Mouse (Mus musculus) megakaryocyte, embryonic 14.5 days (primary cell): Measurements from ENCODE around the gene Cnnm1. TPM values are rescaled to one million over a fixed set of nuclear protein-coding genes. Genes with fewer than 3 reads are reported as not detected.
A peak's percentile ranks its signal among the peaks of the same experiment; 100 is the strongest.

ENCODE experiments used
- H3K27me3 ChIP-seq: replicated peaks from 2 replicates; pipeline ENCODE3; 2012; ENCODE audit warnings: inconsistent platforms
- H3K36me3 ChIP-seq: replicated peaks from 2 replicates; pipeline ENCODE3; 2012; ENCODE audit warnings: low read length, inconsistent platforms, mixed read lengths
- H3K4me1 ChIP-seq: 2 replicates; pipeline ENCODE4 v1.6.1; 2012; ENCODE audit warnings: inconsistent platforms
- H3K4me3 ChIP-seq: replicated peaks from 2 replicates; pipeline ENCODE3; 2012; ENCODE audit warnings: moderate library complexity, mild to moderate bottlenecking, inconsistent platforms
- H3K9me3 ChIP-seq: 2 replicates; pipeline ENCODE4 v1.6.1; 2012; ENCODE audit warnings: inconsistent platforms
- FLI1 ChIP-seq: IDR thresholded peaks from 2 replicates; pipeline ENCODE4 v1.6.1; 2012; ENCODE audit warnings: low read length, inconsistent platforms, mixed read lengths
- GATA1 ChIP-seq: IDR thresholded peaks from 3 replicates; pipeline ENCODE4 v1.6.1; 2012; ENCODE audit warnings: mixed read lengths, low read length, inconsistent platforms, borderline replicate concordance
- polyA plus RNA-seq: library from polyadenylated mRNA; stranded (reverse); fragments of >175 nt; gene quantifications from 2 replicates; pipeline ENCODE4 v1.2.3, GENCODE M21; 2012; ENCODE audit warnings: low replicate concordance; ENCODE audit not compliant: insufficient read depth

The Cnnm1 gene
- not detected in 2 replicates for polyA plus RNA-seq

DNA sequence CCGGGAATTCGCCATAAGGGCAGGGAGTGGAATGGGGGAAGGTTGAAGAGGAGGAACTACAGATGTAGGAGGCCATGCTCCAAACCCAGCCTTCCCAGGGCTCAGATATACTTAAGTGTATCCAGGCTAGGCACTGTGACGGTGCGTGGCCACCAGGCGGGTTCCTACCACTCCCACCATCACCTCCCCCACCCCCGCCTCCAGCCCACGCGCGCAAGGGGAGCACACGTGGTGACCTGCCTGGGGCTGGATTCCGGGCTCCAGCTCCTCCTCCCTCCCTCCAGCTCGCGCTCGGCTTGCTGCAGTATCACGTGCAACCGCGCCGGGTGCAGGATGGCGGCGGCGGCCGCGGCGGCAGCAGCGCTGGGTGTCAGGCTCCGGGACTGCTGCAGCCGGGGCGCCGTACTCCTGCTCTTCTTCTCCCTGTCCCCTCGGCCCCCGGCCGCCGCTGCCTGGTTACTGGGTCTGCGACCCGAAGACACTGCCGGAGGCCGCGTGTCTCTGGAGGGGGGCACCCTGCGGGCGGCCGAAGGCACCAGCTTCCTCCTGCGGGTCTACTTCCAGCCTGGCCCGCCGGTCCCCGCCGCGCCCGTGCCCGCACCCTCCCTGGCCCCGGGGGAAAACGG is at the start of gene Cnnm1:
Gene Cnnm1, plus strand, starts transcription at position 325 of the 626 bp plus-strand sequence.
- Histone ChIP-seq H3K4me1 (peaks cover 16% of the 10 kb centered on the region), H3K9me3 (peaks cover 20% of the 10 kb centered on the region), H3K4me3 (peak within 1 kb of the TSS; percentile 53), H3K27me3 (peaks cover 63% of the 10 kb centered on the region), H3K36me3 (no peaks in the 10 kb centered on the region)
- TF ChIP-seq FLI1 = no peak
- TF ChIP-seq GATA1 = no peak

DNA sequence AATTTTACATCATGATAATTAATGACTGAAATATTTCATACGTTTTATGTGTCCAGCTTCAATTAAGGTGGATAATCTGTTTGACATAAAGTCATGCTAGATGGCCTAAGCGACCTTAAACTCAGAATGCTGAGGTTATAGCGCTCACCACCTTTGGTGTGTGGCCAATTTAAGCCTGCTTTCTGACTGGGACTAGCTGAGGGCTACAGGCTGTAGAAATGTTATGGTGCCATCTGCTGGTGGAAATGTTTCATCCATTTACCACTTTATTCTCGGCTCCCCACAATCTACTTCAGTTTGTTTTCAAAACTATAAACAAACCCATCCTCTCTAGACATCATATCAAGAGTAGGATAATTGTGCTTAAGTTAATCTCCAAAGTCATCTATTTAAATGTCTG is 43.9 kb upstream of the Cnnm1 start:
- Histone ChIP-seq H3K27me3 (peaks cover 4% of the 10 kb centered on the region), H3K4me3 (no peak overlapping the region), H3K36me3 (no peaks in the 10 kb centered on the region), H3K9me3 (no peaks in the 10 kb centered on the region), H3K4me1 (no peaks in the 10 kb centered on the region)
- TF ChIP-seq GATA1 = no peak
- no peak for TF ChIP-seq FLI1

DNA sequence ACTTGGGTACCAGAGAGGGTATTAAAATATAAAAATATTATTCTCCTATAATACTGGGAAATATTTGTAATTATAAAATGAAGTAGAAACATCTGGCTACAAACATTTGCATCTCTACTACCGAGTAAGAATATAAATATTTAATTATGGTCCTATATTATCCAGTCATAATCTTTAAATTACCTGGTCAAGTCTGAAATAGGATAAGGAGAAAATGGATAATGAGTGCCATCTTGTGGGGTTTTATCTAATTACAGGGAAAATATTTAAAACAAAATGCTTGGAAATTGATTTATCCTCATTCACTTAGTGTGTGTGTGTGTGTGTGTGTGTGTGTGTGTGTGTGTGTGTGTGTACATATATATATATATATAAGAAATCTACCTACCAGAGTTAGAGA is 33.1 kb upstream of the Cnnm1 start:
- H3K4me1 ChIP-seq = no peaks in the 10 kb centered on the region
- H3K36me3 ChIP-seq = no peaks in the 10 kb centered on the region
- H3K9me3 ChIP-seq = no peaks in the 10 kb centered on the region
- no peak overlapping the region for H3K4me3 ChIP-seq
- TF ChIP-seq GATA1 (no peak), FLI1 (no peak)
- peaks cover 5% of the 10 kb centered on the region for H3K27me3 ChIP-seq

DNA sequence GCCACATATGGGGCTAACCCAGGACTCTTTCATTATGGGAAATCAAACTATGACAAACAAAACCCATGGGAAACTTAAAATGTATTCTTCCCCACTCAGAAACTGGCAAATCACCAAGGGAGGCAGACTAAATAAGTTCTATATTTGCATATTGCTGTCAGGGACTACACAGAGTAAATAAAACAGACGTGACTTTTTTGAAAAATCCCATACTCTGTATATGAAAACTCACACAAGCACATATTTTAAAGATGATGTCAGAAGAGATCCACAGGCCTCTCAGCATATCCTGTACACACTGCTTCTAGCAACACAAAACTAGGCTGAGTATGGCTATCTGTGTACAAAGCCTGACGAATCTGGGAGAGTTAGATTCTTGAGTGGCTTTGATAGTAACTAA is 24.7 kb upstream of the Cnnm1 start:
- H3K27me3 ChIP-seq = peaks cover 3% of the 10 kb centered on the region
- H3K4me3 ChIP-seq = no peak overlapping the region
- TF ChIP-seq FLI1 (no peak), GATA1 (no peak)
- H3K4me1 ChIP-seq = no peaks in the 10 kb centered on the region
- H3K9me3 ChIP-seq = no peaks in the 10 kb centered on the region
- no peaks in the 10 kb centered on the region for H3K36me3 ChIP-seq

DNA sequence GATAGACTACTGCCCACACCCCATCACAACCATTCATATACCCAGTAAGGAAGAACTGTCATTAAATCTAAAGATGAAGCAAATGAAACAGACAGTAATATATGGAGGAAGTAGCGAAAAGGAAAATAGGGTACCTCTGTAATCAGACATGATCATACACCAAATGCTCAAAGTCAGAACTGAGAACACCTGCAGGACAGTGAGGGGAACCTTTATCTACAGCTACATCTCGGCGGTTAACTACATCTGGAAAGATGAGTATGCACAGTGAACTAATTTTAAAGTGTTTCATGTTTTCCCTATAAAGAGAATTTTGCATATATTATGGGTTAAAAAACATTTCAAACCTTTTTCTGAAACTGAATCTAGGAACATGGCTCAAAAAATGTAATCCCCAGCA is 19.7 kb upstream of the Cnnm1 start:
- no peak for TF ChIP-seq GATA1
- no peak for TF ChIP-seq FLI1
- H3K9me3 ChIP-seq = no peaks in the 10 kb centered on the region
- no peaks in the 10 kb centered on the region for H3K4me1 ChIP-seq
- H3K27me3 ChIP-seq = peaks cover 5% of the 10 kb centered on the region
- H3K4me3 ChIP-seq = no peak overlapping the region
- H3K36me3 ChIP-seq = no peaks in the 10 kb centered on the region

DNA sequence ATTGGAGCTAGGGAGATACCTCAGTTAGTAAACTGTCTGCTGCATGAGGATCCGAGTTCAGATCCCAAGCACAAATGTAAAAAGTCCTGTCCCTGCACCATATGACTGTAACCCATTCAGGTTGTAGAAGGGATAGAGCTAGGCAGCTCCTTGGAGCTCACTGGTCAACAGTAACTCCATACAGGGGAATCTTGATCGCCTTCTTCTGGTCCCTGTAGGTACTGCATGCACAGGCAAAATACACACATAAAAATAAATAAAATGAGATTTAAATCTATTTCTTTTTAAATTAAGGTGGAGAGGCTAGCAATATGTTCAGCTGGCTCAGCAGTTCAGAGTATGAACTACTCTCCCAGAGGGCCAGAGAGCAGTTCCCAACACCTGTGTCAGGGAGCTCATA is 16.2 kb upstream of the Cnnm1 start:
- no peaks in the 10 kb centered on the region for H3K36me3 ChIP-seq
- H3K4me3 ChIP-seq = no peak overlapping the region
- H3K27me3 ChIP-seq = peaks cover 11% of the 10 kb centered on the region
- TF ChIP-seq FLI1 = no peak
- no peaks in the 10 kb centered on the region for H3K4me1 ChIP-seq
- no peaks in the 10 kb centered on the region; the same call in 1 of the 2 replicates for H3K9me3 ChIP-seq

DNA sequence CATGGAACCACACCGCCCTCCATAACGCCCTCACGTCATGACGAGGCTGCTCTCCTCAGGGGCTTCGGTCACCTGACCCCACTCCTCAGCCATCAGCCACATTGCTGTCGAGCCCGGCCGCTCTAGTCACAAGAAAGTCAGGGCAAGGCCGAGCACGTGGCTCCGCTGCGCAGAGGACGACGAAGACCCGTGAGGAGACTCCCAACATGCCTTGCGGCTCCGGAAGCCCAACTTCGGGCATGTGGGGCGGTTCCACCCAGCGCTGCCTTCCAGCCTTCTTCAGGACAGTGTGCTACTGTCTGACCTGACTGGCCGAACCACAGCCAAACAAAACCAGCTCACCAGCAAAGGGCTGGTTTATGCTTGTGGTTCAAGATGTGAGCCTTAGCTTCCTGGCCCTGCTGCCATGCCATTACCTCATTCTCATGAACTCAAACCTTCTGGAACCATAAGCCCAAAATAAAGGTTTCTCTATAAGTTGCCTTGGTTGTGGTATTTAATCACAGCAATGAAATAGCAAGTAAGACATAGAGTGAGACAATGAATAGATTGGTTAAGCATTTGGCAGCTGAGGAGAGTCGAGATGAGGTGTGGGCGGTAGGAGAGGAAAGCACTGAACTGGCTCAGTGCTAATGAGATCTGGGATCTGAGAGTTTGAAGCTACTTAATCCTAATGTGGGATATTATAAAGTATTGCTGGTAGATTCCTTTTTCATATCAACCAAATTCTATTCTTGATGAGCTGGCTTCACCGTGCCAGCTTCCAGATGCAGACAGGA is 12.6 kb upstream of the Cnnm1 start:
- Histone ChIP-seq H3K4me1 (no peaks in the 10 kb centered on the region), H3K36me3 (no peaks in the 10 kb centered on the region), H3K9me3 (no peaks in the 10 kb centered on the region; the same call in 1 of the 2 replicates), H3K27me3 (peaks cover 11% of the 10 kb centered on the region), H3K4me3 (no peak overlapping the region)
- TF ChIP-seq FLI1 (no peak), GATA1 (no peak)

DNA sequence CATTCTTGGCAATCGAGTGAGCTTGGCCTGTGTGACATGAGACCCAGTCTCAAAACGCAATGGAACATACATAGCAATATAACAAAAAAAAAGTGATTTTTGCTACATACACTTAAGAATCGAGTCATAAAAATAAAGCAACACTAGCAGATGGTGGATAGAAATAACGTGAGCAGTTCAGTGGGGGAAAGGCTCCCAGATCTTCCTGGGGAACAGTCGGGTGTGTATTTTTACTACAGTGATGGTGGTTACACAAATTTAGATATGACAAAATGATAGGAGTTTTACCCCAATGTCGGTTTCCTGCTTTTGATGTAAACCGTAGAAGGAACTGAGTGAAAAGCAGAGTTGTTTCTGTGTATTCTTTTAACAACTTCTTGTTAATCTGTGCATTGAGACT is 990 bp upstream of the Cnnm1 start:
- H3K4me3 ChIP-seq = no peak overlapping the region
- H3K9me3 ChIP-seq = peaks cover 20% of the 10 kb centered on the region
- H3K27me3 ChIP-seq = peaks cover 63% of the 10 kb centered on the region
- H3K36me3 ChIP-seq = no peaks in the 10 kb centered on the region
- H3K4me1 ChIP-seq = peaks cover 16% of the 10 kb centered on the region
- TF ChIP-seq FLI1 (no peak), GATA1 (no peak)

DNA sequence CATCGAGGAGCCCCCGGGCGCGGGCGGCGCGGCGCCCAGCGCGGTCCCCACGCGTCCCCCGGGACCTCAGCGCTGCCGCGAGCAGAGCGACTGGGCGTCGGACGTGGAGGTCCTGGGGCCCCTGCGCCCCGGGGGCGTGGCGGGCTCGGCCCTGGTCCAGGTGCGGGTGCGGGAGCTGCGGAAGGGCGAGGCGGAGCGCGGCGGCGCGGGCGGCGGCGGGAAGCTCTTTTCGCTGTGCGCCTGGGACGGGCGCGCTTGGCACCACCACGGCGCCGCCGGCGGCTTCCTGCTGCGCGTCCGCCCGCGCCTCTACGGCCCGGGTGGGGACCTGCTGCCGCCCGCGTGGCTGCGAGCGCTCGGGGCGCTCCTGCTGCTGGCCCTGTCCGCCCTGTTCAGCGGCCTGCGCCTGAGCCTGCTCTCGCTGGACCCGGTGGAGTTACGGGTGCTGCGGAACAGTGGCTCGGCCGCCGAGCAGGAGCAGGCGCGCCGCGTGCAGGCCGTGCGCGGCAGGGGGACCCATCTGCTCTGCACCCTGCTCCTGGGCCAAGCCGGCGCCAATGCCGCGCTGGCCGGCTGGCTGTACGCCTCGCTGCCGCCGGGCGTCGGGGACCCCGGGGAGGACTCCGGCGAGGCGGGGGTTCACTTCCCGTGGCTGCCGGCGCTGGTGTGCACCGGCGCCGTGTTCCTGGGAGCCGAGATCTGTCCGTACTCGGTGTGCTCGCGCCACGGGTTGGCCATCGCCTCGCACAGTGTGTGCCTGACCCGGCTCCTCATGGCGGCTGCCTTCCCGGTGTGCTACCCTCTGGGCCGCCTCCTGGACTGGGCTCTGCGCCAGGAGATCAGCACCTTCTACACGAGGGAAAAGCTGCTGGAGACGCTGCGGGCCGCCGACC is 778 bp downstream of the Cnnm1 start:
- H3K4me1 ChIP-seq = peaks cover 16% of the 10 kb centered on the region
- no peaks in the 10 kb centered on the region for H3K36me3 ChIP-seq
- TF ChIP-seq GATA1 (no peak), FLI1 (no peak)
- H3K27me3 ChIP-seq = peaks cover 64% of the 10 kb centered on the region
- H3K9me3 ChIP-seq = peaks cover 20% of the 10 kb centered on the region
- peak overlapping the region; percentile 53 for H3K4me3 ChIP-seq
